Mouse (Mus musculus) layer of hippocampus, adult 8-10 months (tissue): Measurements from ENCODE around the gene Zfp30. TPM values are rescaled to one million over a fixed set of nuclear protein-coding genes. Genes with fewer than 3 reads are reported as not detected.

ENCODE experiments used
- DNase-seq, 2 experiments: peaks; one replicate each; pipeline ENCODE4 v3.0.0; 2022; ENCODE audit warnings: low spot score in 2 of 2
- microRNA-seq, 2 experiments: library from miRNA; unstranded; fragments of <30 nt; microRNA quantifications; one replicate each; pipeline ENCODE4 v1.2.0; 2022
- total RNA-seq, 4 experiments: library from RNA; stranded (reverse); gene quantifications; 2 replicates each; pipeline ENCODE4 v1.2.4; 2022

Gene Zfp30
- total RNA-seq, 4 experiments from 2014 or later, result 10.2 to 11.7 (median 10.5) TPM

DNA sequence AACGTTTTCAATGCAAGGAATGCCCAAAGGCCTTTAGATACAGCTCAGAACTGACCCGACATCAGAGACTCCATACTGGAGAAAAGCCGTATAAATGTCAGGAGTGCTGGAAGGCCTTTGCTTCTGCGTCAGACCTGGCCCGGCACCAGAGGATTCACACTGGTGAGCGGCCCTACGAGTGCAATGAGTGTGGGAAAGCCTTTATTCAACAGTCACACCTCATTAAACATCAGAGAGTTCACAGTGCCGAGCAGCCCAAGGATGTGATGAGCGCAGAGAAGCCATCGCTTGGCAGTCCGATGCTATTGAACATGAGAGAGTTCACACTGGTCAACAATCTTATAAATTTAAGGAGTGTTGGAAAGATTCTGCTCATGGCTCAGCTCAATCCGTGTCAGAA is 46.0 kb downstream of the Zfp30 start:
- no peak for DNase-seq

DNA sequence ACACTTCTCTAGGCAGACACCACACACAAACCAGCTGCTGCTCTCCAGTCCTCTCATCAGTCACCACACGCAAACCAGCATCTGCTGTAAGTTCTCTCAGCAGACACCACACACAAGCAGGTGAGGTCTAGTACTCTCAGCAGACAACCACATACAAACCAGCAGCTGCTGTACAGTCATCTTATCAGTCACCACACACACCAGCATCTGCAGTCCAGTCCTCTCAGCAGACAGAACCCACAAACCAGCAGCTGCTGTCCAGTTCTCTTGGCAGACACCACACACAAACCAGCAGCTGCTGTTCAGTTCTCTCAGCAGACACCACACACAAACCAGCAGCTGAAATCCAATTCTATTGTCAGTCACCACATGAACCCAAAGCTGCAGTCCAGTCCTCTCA is 53.0 kb downstream of the Zfp30 start:
- DNase-seq, result no peak

DNA sequence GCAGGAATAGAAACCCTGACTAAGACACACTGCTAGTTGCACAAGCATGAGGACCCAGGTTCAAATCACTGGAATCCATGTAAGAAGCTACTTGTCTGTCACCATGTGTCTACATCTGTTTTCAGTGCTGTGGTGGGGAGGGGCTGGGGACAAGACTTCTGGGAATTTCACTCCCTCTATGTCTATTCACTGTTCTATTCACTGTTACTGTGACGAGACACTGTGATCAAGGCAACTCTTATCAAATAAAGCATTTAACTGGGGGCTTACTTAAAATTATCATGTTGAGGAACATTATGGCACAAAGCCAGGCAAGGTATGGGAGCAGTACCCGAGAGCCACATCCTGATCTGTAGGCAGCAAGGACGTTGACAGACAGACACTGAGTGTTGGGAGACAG is 55.5 kb downstream of the Zfp30 start:
- DNase-seq, result no peak

DNA sequence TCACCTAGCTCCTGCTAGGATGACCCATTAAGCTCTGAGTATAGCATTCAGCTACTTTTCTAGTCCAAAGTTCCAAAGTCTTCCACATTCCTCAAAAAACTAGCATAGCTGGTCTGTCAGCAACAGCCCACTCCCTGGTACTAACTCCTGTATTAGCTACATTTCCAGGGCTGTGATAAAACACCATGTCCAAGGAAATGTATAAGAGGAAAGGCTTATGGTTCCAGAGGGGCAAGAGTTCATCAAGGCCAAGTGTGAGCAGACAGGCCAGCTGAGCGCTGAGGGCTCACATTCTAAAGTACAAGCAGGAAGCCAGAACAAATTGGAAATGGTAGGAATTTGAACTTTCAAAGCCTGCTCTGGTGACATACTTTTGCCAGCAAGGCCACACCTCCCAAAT is 58.3 kb downstream of the Zfp30 start:
- no peak for DNase-seq

Small RNAs within 50 kb of the gene (microRNA-seq; reads per million reads assigned to microRNA genes)
- 3.5 to 5.8 reads per million in 2 experiments for gene Mir1964

Other genes with a start within 250 kb of the Zfp30 start
- under 1 TPM in 2 of 4 experiments, not detected in 2; 0.24 to 0.57 TPM for gene Catsperg2, start 57.0 kb upstream of the Zfp30 start, total RNA-seq
- gene Zfp84, start 15.4 kb upstream of the Zfp30 start, total RNA-seq, result 10 to 100 TPM; 17.7 to 18.8 (median 18.2) TPM
- gene Zfp790, start 32.1 kb downstream of the Zfp30 start, total RNA-seq, result 10 to 100 TPM; 20.7 to 28.9 (median 23.7) TPM
- gene Zfp940, start 69.7 kb downstream of the Zfp30 start, total RNA-seq, result 10 to 100 TPM; 18.6 to 24.0 (median 20.8) TPM
- 10 to 100 TPM; 14.9 to 23.0 (median 17.0) TPM for gene Zfp420, start 76.0 kb downstream of the Zfp30 start, total RNA-seq
- gene Zfp27, start 122.6 kb downstream of the Zfp30 start, total RNA-seq, result 10 to 100 TPM; 17.8 to 21.2 (median 18.0) TPM
- 10 to 100 TPM in 1 of 4 experiments, 1 to 10 TPM in 3; 8.3 to 11.0 (median 9.2) TPM for gene Zfp383, start 124.2 kb downstream of the Zfp30 start, total RNA-seq
- gene Zfp74, start 170.1 kb downstream of the Zfp30 start, total RNA-seq, result 10 to 100 TPM; 17.2 to 19.9 (median 18.2) TPM
- gene Zfp568, start 200.0 kb downstream of the Zfp30 start, total RNA-seq, result 1 to 10 TPM; 3.3 to 7.7 (median 4.0) TPM